Mouse (Mus musculus) forelimb bud, embryonic 11.5 days (tissue): ENCODE data around the gene Aqp5.

Experiments
- DNase-seq: peaks from one replicate; pipeline ENCODE4 v3.0.0-alpha.2; 2012; ENCODE audit warnings: low read depth, low spot score

The Aqp5 gene

GRCm38 (mm10) chr15:99590429-99591084 lies at the start of gene Aqp5:
Gene Aqp5, plus strand, starts transcription at chr15:99590782.
- DNase-seq = no peak

GRCm38 (mm10) chr15:99544047-99544446 lies 46.5 kb upstream of the Aqp5 start:
- no peak for DNase-seq

GRCm38 (mm10) chr15:99546596-99546995 lies 44.0 kb upstream of the Aqp5 start:
- peak; percentile 77 for DNase-seq

GRCm38 (mm10) chr15:99547732-99548131 lies 42.9 kb upstream of the Aqp5 start:
- DNase-seq = no peak

GRCm38 (mm10) chr15:99549901-99550300 lies 40.7 kb upstream of the Aqp5 start:
- DNase-seq = no peak

- DNase-seq = peak; percentile 57
Measured at GRCm38 (mm10) chr15:99553767-99554166, 36.8 kb upstream of the Aqp5 start.

GRCm38 (mm10) chr15:99558947-99559346 lies 31.6 kb upstream of the Aqp5 start:
- no peak for DNase-seq

GRCm38 (mm10) chr15:99560246-99560645 lies 30.3 kb upstream of the Aqp5 start:
- DNase-seq = no peak

- no peak for DNase-seq
Measured at GRCm38 (mm10) chr15:99567371-99567770, 23.2 kb upstream of the Aqp5 start.

- no peak for DNase-seq
Measured at GRCm38 (mm10) chr15:99568682-99569081, 21.9 kb upstream of the Aqp5 start.

GRCm38 (mm10) chr15:99569123-99569522 lies 21.5 kb upstream of the Aqp5 start:
- DNase-seq = no peak

GRCm38 (mm10) chr15:99578802-99579485 lies 11.6 kb upstream of the Aqp5 start, which contains the start of gene Aqp2:
Gene Aqp2, plus strand, starts transcription at chr15:99579055.
- no peak for DNase-seq

- DNase-seq = peak; percentile 32
Measured at GRCm38 (mm10) chr15:99583463-99584344, 6.9 kb upstream of the Aqp5 start.

- no peak for DNase-seq
Measured at GRCm38 (mm10) chr15:99584407-99585202, 6.0 kb upstream of the Aqp5 start.

- no peak for DNase-seq
Measured at GRCm38 (mm10) chr15:99585741-99586140, 4.8 kb upstream of the Aqp5 start.

GRCm38 (mm10) chr15:99586525-99586924 lies 4.1 kb upstream of the Aqp5 start:
- DNase-seq = no peak

- DNase-seq = no peak
Measured at GRCm38 (mm10) chr15:99589237-99589636, 1.3 kb upstream of the Aqp5 start.

GRCm38 (mm10) chr15:99589704-99590103 lies 878 bp upstream of the Aqp5 start:
- no peak for DNase-seq

GRCm38 (mm10) chr15:99592177-99592576 lies 1.6 kb downstream of the Aqp5 start:
- DNase-seq = no peak

GRCm38 (mm10) chr15:99592877-99593276 lies 2.3 kb downstream of the Aqp5 start:
- DNase-seq = no peak

- no peak for DNase-seq
Measured at GRCm38 (mm10) chr15:99594951-99595350, 4.4 kb downstream of the Aqp5 start.
